Mouse (Mus musculus): ENCODE measurements around the gene Spred3.

DNA sequence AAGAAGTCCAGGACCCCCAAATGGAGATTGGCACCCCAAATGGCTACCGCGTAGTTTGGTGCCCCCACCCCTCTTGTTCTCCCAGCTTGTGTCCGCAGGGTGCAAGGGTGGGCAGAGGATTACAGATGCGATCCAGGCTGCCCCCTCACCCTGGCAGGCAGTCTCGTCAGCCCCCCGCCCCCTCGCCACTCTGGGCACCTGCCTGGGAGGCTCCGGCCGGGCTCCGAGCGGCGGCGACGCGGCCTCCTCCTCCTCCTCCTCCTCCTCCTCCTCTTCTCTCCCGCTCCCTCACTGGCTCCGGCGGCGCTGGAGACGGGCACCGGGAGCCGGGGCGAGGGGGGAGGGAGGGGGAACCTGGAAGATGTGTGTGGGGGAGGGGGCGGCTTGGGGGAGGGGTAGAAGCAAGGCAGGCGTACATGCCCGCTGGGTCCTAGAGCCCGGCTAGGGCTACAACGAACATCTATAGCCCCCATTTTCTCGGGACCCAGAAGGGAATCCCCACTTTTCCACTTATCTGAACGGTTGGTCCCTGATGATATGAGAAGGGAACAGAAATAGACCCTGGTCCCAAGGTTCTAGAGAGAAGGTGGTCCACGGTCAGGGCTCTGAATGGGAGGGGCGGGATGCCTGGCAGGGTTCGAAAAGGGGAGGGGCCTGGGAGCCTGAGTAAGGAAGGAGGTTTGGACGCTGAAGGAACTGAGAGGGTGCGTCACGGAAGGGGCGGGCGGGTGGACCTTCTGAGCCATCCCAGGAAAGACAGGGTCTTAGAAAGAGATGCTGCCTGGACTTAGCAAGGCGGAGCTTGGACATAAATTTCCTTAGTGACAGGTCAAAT, 763 bp downstream of the Spred3 start:
- TF ChIP-seq CHD2 (IDR thresholded peaks at IDR 0.05; ENCODE audit: low read length) (peak; percentile 96), SMC3 (IDR thresholded peaks at IDR 0.05; ENCODE audit: low read depth, low read length) (no peak), ZC3H11A (IDR thresholded peaks at IDR 0.05; ENCODE audit: low read depth, low read length) (no peak), POLR2A (IDR thresholded peaks at IDR 0.05; ENCODE audit: low read depth, low read length) (no peak)
